Mouse (Mus musculus) Muller cell, postnatal 12 days (primary cell): ENCODE results near the gene Htr1d.

Experiments used
- DNase-seq: peaks from one replicate; pipeline ENCODE4 v3.0.0-alpha.2; 2015; ENCODE audit errors: inconsistent ontology term

The Htr1d gene

DNA sequence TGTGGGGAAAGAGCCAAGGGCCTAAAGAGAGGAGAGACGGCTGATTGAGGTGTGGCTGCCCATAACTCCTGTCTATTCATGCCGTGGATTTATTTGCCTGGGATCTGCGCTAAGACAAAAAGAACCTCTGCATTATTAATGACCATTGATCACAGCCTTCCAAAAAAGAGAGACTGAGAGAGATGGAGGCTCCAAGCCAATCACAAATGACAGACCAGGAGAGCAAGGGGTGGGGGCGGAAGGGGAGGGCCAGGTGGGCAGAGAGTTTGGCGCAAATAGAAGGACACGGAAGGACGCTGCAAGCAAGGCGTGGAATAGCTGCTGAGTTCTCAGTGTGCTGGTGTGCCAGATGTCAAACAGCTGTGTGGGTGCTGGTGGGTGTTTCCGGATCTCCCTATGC, at the start of gene Htr1d:
Gene Htr1d (plus strand): TSS at position 301 of the 400 bp plus-strand sequence.
- no peak for DNase-seq

DNA sequence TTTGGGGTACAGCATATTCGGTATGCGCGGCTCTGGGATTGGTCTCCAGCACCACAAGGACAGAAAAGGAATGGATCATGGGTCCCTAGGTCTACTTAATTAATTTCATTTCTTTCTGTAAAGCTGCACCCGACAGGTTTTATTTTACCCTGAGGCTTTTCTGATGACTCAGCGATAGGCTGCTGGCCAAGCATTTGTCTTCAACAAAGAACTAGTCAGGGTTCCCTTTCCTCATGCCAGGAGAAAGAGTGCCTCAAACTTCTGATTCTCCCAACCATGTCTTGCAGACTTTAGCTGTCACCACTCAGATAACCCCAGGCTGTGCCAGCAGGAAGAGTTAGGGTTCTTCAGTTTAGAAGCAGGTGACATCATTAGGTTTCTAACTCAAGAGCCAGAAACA, 46.3 kb upstream of the Htr1d start:
- peak; percentile 80 for DNase-seq

DNA sequence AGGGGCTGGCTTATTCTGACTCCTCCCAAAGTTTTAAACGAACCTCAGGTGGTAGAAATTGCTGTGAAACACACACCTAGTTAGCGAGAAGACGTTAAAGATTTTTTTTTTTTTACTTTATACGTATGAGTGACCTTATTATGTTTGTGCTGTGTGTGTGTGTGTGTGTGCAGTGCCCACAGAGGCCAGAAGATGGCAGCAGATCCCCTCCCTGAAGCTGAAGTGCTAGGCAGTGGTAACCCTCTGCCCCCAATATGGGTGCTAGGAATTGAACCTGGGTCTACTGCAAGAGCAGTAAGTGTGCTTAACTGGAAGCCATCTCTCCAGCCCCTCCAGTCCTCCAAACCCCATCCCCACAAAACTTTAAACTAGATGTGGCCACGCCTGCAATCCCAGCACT, 40.3 kb upstream of the Htr1d start:
- DNase-seq: no peak

DNA sequence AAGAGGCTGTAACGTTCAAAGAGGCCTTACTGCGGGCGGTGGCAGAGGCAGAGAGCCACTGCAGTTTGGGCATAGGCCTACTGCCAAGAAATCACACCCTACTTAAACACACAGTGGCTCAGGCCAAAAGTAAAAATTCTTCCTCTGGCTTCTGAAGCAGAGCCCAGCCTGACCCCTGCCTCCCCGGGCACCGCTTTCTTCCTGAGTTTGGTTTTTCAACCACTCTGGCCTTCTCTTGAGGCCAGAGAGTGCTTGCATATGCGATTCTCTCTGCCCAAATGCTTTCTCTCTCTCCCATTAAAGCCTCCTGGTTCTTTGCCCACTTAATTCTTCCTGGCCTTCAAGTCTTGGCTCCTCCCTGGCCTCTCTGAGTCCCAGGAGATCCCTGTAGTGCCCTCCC, 39.5 kb upstream of the Htr1d start:
- DNase-seq: no peak

DNA sequence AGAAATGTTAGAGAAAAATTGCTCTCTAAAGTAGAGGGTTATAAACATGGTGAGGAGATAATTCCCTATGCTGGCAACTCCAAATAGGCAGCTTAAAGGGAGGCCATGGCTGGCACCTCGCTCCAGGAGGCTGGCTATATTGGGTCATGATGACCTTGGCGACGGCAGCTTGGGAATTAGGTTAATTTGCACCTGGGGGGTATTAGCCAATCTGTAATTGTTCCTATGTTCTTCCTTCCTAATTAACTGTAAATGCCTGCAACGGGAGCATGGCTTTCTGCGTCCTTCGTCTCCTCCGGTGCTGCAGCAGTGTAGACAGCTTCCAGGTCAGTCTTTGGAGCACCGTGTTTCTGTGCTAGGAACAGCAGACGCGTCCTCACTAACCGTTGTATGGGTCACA, 36.1 kb upstream of the Htr1d start:
- DNase-seq: no peak

DNA sequence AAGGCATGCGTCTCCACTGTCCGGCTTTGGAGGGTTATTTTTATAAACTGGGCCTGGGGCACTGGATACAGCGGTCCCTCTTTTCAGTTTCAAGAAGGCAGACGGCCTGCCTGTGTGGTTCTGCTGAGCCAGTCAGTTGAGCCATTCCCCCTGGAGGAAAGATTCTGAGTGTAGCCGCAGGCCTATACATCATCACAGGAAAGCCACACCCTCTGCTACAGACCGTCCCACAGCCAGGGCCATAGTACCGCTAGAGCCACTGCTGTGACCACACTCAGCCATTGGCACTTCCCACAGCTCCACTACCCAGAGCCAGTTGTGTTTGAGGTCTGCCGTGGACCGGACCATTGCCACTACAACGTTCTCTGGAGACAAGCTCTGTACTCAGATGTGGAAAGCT, 21.5 kb upstream of the Htr1d start:
- DNase-seq: no peak

DNA sequence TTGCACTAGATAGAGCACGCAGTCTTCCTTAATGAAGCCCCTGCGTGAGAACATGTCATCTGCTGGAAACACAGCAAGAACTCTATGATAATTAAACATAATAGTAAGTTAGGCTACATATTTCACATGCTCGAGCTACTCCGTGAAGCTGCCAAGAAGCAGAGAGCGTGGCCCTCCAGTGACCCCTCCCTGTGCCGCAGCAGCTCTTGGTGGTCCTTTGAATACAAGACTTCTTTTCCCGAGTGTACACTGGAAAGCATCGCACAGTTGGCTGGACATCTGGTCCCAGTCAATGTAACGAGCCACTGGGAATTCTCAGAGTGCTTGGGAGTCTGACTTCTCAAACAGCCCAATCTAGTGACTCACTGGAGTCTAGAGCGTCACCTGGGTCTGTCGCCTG, 15.5 kb upstream of the Htr1d start:
- DNase-seq: peak; percentile 85

DNA sequence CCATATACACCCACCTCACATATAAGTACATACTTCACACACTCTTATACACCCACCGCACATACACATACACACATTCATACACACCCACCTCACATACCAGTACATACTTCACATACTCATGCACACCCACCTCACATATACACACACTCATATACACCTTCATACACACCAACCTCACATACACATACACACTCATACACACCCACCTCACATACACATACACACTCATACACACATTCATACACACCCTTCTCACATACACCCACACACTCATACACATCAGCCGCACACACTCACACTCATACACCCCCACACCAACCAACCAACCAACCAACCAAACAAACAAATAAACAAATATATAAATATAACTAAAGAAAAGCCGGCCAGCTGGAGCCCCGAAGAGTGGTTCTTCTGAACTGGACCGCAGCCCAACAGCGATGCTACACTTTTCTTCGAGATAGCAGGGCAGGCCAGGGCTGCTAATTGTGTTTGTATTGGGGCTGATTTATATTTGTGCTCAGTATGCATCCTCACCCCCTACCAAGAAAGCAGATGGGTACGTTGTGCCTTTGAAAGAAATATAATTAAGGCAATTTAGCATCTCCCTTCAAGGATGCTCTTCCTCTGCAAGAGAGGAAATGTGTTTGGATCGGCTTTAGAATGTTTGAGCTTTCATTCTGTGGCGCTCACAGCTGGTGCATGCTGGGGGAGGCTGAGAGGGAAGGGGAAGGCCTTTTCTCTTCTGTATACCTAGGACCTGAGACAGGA, 11.1 kb upstream of the Htr1d start:
- DNase-seq: no peak

DNA sequence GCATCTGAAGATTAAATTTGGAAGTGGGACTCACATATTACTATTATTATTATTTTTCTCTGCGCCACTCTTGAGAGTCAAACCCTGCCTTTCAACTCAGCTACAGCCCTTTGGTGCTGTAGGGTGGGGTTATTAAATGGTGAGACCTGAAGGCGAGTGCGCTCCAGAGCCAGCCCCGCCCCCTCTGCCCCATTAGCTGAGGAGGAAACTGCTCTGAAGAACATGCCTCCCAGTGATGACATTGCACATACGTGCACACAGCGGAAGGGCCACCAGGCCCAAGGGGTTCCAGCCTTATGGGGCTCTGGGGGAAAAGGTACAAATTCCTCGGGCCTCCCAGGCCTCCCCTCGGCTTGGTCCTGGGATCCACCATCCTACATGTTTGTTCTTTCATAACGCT, 7.8 kb upstream of the Htr1d start:
- no peak for DNase-seq

DNA sequence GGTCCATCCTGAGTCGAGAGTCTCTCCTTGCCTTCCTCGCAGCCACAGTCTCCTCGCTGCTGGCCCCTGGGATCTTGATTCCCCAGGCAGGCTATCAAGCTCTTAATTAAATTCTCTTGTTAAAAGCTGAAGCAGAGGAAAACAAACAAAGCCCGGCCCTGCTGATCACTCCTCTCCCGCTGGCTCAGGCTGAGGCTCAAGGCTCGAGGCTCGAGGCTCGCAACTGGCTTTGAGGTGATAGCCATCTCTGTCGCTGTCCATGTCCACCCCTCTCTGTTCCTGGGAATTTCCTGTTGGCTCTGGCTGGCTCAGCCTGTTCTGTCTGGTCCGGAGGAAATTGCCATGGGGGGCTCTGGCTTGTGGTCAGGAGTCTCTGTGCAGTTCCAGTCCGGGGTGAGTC, 4.4 kb upstream of the Htr1d start:
- DNase-seq: peak; percentile 12

DNA sequence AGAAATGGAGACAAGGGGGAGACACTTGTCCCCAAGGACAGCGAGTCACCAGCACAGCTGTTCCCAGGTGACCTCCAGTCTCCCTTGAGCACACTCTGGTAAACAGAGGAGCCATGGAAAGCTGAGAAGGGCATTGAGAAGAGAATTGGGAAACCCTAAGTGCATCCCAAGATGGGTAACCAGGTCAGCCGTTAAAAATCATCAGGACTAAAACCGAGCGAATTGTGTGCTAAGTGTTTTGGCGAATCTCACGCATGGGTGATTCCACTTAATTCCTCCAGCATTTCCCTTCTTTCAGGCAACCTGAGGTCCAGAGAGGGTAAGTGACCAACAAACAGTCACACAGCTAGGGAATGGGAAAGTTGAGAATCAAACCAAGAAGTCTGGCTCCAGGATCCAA, 3.9 kb upstream of the Htr1d start:
- no peak for DNase-seq

DNA sequence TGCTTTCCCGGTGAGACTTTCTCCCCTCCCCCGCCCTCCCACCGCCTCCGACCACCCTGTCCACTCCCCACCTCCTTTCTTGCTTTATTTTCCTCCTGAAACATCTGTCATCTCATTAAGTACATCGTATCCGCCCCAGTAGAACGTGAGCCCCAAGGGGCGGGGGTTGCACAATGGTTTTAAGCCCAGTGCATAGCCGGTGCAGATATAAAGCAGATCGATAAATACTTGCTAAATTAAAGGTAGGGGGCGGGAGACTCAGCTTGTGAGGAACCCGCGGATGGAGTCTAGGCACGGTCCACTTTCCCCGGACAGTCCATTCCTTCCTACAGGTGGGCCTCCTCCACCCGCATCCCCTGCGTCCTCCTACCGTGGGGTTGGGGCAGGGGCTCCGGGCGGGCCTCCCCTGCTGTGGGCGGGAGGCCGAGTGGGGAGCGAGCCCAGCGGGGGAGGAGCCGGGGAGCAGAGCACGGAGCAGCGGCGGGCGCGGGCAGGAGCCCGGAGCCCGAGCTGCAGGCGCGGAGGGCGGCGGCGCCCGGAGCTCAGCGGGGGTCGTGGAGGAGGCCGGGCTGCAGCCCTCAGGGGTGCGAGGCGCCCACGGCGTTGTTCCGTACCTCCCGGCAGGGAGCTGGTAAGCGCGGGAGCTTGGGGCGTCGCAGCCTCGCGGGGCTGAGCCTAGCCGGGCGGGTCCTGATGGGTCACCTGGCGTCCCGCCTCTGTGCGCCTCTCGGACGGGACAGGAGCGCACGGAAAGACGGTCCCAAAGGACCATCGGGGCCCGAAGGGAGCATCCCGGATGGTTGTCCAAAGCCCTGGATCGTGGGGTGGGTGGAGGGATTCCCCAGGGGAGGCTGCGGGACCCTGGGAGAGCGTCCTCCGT, 1.0 kb downstream of the Htr1d start:
- DNase-seq: peak; percentile 17

DNA sequence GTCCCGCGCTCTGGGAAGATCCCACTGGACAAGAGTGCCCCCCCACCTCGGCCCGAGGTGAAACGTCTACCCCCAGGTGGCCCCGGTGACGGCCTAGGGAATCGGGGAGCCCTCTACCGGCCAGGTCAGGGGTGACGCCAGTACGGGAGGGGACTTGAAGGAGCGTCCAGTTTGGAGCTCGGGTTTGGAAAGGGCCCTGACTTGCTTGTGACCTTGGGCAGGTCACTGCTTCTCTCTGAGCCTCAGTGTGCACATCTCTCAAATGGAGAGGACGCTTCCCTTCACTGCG, 1.6 kb downstream of the Htr1d start:
- DNase-seq: no peak

DNA sequence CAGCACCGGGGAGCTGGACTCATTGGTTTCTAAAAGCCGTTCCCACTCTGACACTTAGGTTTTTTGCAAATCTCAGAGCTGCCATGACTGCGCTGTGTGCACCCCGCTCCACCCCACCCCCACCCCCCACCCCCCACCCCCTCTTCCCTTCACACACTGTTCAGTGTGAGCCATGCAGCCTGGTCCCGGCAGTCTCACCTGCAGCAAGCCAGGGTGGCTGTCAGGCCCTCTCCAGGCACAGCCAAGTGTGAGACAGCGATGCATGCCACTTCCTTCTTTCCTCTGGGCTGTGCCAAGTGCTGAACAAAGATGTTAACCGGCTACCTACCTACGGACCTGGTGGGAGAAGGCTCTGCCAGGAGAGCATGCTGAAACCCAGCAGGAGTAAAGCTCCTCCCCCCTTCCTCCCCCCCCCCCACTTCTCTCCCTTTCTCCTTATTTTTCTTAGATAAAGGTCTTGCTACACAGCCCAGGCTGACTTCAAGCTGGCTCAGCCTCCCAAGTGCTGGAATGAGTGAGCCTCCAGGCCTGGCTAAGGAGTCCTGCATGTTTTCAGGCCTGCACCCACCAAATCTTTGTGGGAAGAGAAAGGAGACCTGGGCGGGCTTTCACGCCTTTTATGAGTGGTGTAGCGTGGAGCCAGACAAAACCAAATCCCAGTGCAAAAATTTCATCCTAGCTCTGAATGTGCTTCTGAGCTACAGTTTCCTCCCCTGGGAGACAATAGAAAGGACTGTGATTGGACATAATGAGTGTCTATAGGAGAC, 7.5 kb downstream of the Htr1d start:
- DNase-seq: no peak

DNA sequence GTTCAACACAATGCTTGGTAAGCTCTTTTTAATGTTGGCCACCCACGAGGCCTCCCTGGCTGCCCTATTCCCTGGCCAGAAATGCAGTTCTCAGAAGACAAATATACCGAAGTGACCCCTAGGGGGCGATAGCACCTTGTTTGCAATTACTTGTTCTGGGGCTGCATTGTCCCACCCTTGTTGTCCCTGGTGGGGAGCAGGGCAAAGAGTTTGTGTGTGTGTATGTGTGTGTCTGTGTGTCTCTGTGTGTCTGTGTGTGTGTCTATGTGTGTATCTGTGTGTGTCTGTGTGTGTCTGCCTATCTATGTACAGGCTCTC, 8.0 kb downstream of the Htr1d start:
- DNase-seq: peak; percentile 26

DNA sequence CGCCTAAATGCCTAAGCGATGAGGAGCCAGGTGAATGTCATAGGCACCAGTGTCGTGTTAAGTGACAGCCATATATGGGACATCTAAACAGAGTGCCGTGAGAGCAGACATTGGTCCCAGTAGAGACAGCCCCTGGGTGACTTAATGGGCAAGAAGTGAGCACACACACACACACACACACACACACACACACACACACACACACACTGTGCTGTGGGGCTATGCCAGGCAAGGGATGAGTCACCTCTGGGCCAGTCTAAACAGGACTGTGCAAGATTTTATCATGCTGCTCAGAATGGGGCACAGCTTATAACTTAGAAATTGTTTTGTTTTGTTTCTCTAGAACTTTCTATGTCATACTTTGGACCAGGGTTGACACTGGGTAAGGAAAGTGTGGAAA, 10.7 kb downstream of the Htr1d start:
- DNase-seq: peak; percentile 73

DNA sequence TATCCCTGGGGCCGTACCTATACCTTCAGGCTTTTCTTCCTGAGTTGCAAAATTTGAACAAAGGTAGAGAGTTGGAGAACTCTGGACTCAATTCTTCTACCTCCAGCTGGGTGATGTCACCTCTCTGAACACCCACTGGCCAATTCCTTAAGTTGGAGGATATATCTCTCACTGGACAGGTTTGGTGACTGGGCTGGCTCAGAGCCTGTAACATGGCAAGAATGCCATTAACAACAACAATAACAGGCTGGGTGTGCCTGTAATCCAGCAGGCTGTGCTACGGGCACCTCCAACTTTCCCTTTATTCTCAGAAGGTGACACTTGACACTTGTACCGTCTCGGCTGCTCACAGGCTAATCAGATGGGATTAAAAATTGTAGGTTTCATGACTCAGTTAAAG, 15.8 kb downstream of the Htr1d start:
- DNase-seq: no peak

DNA sequence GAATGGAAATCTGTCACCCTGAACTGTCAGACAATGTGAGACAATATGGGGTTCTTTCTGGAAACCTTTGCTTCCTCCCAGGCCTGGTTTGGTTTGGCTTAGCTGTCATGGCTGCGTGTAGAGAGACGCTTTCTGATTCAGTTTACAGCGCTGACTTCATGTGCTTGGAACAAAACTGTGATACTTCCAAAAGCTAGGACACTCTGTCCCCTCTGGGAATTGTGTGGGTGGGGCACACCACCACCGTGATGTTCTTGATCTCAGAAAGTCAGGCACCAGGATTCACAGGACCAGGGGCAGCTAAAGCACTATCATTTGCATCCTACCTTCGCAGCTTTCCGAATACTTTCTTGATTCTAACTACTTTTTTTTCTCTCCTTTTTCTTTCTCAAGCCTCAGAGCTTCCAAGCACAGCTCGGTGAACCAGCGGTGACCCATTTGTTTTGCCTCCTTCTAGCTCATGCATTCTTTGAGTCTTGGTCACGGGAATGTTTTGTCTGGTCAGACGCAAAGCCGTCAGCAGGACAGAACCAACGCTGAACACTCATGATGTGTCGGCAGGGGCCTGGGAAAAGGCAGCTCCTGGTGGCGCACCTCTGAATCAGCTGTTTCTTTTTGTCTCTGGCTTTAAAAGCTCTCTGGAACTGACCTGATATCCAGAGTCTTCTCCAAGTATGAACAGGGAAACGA, 18.2 kb downstream of the Htr1d start:
- peak; percentile 87 for DNase-seq

DNA sequence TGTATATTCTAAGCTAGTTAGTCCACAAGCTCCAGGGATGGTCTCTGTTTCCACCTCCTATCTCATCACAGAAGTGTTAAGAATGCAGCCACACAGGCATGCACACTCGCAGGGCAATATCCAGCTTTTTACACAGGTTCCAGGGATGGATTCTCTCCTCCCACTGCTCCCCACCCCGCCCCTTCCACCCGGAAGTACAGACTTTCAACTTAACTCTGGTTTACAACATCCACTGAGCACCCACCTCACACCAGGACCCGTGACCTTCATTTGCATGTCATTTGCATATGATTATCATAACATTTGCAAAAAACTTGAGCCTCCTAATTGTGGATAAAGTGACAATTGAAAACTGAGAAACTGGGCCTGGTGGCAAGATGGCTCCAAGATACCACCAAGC, 21.2 kb downstream of the Htr1d start:
- no peak for DNase-seq

DNA sequence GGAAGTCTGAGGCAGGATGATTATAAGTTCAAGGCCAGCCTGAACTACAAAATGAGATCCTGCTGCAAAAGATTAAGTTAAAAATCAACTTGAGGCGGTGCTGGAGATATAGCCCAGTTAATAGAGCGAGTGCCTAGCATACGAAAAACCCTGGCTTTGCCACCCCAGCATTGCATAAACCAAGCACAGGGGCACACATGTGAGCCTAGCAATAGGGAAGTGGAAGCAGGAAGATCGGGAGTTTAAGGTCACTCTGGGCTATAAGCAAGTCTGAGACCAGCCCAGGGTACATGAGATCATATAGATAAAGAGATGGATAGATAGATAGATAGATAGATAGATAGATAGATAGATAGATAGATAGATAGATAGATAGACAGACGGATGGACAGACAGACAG, 26.5 kb downstream of the Htr1d start:
- no peak for DNase-seq

DNA sequence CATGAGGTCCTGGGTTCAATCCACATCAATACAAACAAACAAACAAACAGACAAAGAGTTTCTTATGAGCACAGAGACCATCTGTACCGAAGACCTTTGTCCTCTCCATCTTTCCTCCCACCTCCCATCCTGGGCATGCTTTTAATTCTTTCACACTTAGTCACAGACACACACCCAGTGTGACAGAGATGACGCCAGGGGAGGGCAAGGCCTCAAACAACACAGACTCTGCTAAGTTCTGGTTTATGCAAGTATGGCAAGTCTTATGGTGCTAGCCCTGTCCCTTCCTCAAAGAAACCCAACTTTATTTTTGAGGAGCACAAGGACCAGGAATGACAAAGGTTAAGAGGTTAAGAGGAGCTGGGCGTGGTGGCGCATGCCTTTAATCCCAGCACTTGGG, 26.9 kb downstream of the Htr1d start:
- peak; percentile 76 for DNase-seq

DNA sequence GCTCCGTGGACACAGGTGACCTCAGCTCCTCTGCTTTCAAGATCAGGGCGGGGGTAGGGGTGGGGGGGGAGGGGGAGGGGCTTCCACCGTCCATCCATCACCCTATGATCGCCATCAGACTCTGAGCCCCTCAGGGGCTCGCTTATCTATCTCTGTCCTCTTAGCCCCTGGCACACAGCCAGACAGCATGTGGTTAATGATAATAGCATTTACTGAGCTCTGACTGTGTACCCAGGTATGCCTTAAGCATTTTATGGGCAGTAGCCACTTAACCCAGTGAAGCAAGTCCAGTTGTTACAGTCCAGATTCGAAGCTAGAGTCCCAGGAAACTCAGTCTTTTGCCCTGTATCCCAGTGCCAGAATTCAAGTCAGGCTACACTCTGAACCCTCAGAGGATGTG, 28.2 kb downstream of the Htr1d start:
- no peak for DNase-seq
